Mouse (Mus musculus): ENCODE results near the gene Ano8. TPM values are rescaled to one million over a fixed set of nuclear protein-coding genes. Genes with fewer than 3 reads are reported as not detected.

Gene Ano8
- polyA plus RNA-seq, 1 experiment from 2014 or later: 6.8 TPM

Other genes with a start within 250 kb of the Ano8 start
- gene Myo9b, start 213.2 kb downstream of the Ano8 start, polyA plus RNA-seq (2015; fragmentation: Nextera tagmentation; extraction: Ambion mirVana): 14.9 and 16.0 TPM in 2 replicates
- 68.5 and 72.0 TPM in 2 replicates for gene Haus8, start 213.0 kb downstream of the Ano8 start, polyA plus RNA-seq (2015; fragmentation: Nextera tagmentation; extraction: Ambion mirVana)
- gene Use1, start 119.1 kb downstream of the Ano8 start, polyA plus RNA-seq (2015; fragmentation: Nextera tagmentation; extraction: Ambion mirVana): 121 and 122 TPM in 2 replicates
- 5.6 and 9.2 TPM in 2 replicates for gene Ocel1, start 114.7 kb downstream of the Ano8 start, polyA plus RNA-seq (2015; fragmentation: Nextera tagmentation; extraction: Ambion mirVana)
- 28.6 and 34.9 TPM in 2 replicates for gene Nr2f6, start 104.0 kb downstream of the Ano8 start, polyA plus RNA-seq (2015; fragmentation: Nextera tagmentation; extraction: Ambion mirVana)
- 7.0 and 9.8 TPM in 2 replicates for gene Ushbp1, start 90.2 kb downstream of the Ano8 start, polyA plus RNA-seq (2015; fragmentation: Nextera tagmentation; extraction: Ambion mirVana)
- gene Babam1, start 89.1 kb downstream of the Ano8 start, polyA plus RNA-seq (2015; fragmentation: Nextera tagmentation; extraction: Ambion mirVana): 96.0 and 96.1 TPM in 2 replicates
- gene Ankle1, start 80.0 kb downstream of the Ano8 start, polyA plus RNA-seq (2015; fragmentation: Nextera tagmentation; extraction: Ambion mirVana): 7.0 and 16.4 TPM in 2 replicates
- 160 and 192 TPM in 2 replicates for gene Abhd8, start 22.3 kb downstream of the Ano8 start, polyA plus RNA-seq (2015; fragmentation: Nextera tagmentation; extraction: Ambion mirVana)
- gene Mrpl34, start 21.0 kb downstream of the Ano8 start, polyA plus RNA-seq (2015; fragmentation: Nextera tagmentation; extraction: Ambion mirVana): 181 and 182 TPM in 2 replicates
- gene Dda1, start 16.8 kb downstream of the Ano8 start, polyA plus RNA-seq (2015; fragmentation: Nextera tagmentation; extraction: Ambion mirVana): 223 and 252 TPM in 2 replicates
- 15.4 and 17.1 TPM in 2 replicates for gene Gtpbp3, start 2.1 kb upstream of the Ano8 start, polyA plus RNA-seq (2015; fragmentation: Nextera tagmentation; extraction: Ambion mirVana)
- gene Plvap, start 25.8 kb upstream of the Ano8 start, polyA plus RNA-seq (2015; fragmentation: Nextera tagmentation; extraction: Ambion mirVana): 9.5 and 21.1 TPM in 2 replicates
- gene Ccdc194, start 39.7 kb upstream of the Ano8 start, polyA plus RNA-seq (2015; fragmentation: Nextera tagmentation; extraction: Ambion mirVana): 0.13 TPM in 2 replicates
- gene Bst2, start 51.5 kb upstream of the Ano8 start, polyA plus RNA-seq (2015; fragmentation: Nextera tagmentation; extraction: Ambion mirVana): 16.1 and 35.7 TPM in 2 replicates
- 71.3 and 72.0 TPM in 2 replicates for gene Mvb12a, start 57.0 kb upstream of the Ano8 start, polyA plus RNA-seq (2015; fragmentation: Nextera tagmentation; extraction: Ambion mirVana)
- 0.15 and 0.95 TPM in 2 replicates for gene Tmem221, start 72.9 kb upstream of the Ano8 start, polyA plus RNA-seq (2015; fragmentation: Nextera tagmentation; extraction: Ambion mirVana)
- 0.15 TPM in 1 of 2 replicates, not detected in the other for gene Nxnl1, start 80.6 kb upstream of the Ano8 start, polyA plus RNA-seq (2015; fragmentation: Nextera tagmentation; extraction: Ambion mirVana)
- 83.0 and 85.9 TPM in 2 replicates for gene Slc27a1, start 82.9 kb upstream of the Ano8 start, polyA plus RNA-seq (2015; fragmentation: Nextera tagmentation; extraction: Ambion mirVana)
- 223 and 232 TPM in 2 replicates for gene Pgls, start 106.2 kb upstream of the Ano8 start, polyA plus RNA-seq (2015; fragmentation: Nextera tagmentation; extraction: Ambion mirVana)
- gene Fam129c, start 111.7 kb upstream of the Ano8 start, polyA plus RNA-seq (2015; fragmentation: Nextera tagmentation; extraction: Ambion mirVana): 8.4 and 10.2 TPM in 2 replicates
- 73.4 and 76.9 TPM in 2 replicates for gene Colgalt1, start 125.0 kb upstream of the Ano8 start, polyA plus RNA-seq (2015; fragmentation: Nextera tagmentation; extraction: Ambion mirVana)
- 18.1 and 22.2 TPM in 2 replicates for gene Unc13a, start 185.8 kb upstream of the Ano8 start, polyA plus RNA-seq (2015; fragmentation: Nextera tagmentation; extraction: Ambion mirVana)
- 7.4 and 11.5 TPM in 2 replicates for gene Jak3, start 190.3 kb upstream of the Ano8 start, polyA plus RNA-seq (2015; fragmentation: Nextera tagmentation; extraction: Ambion mirVana)
- gene Insl3, start 203.3 kb upstream of the Ano8 start, polyA plus RNA-seq (2015; fragmentation: Nextera tagmentation; extraction: Ambion mirVana): 1.4 and 2.8 TPM in 2 replicates
- gene B3gnt3, start 215.8 kb upstream of the Ano8 start, polyA plus RNA-seq (2015; fragmentation: Nextera tagmentation; extraction: Ambion mirVana): 0.56 and 1.3 TPM in 2 replicates
- gene Fcho1, start 239.8 kb upstream of the Ano8 start, polyA plus RNA-seq (2015; fragmentation: Nextera tagmentation; extraction: Ambion mirVana): 81.2 and 85.0 TPM in 2 replicates